Mouse (Mus musculus) testis, adult 2 months (tissue): ENCODE data around the gene Zcchc8. TPM values are rescaled to one million over a fixed set of nuclear protein-coding genes. Genes with fewer than 3 reads are reported as not detected.

Source experiments
- H3K27ac ChIP-seq: fragments of 200-500 bp; 2 replicates; pipeline ENCODE4 v1.5.1; 2012; ENCODE audit warnings: low read depth, low read length; ENCODE audit not compliant: control insufficient read depth, insufficient read depth
- H3K27me3 ChIP-seq: fragments of 200-500 bp; 2 replicates; pipeline ENCODE4 v1.6.1; 2012; ENCODE audit warnings: mild to moderate bottlenecking, low read length, moderate library complexity; ENCODE audit not compliant: control insufficient read depth, insufficient read depth
- H3K36me3 ChIP-seq: fragments of 200-500 bp; 2 replicates; pipeline ENCODE4 v1.6.1; 2012; ENCODE audit warnings: mild to moderate bottlenecking, low read length; ENCODE audit not compliant: control insufficient read depth, insufficient read depth
- H3K4me1 ChIP-seq: fragments of 200-500 bp; 2 replicates; pipeline ENCODE4 v1.6.1; 2012; ENCODE audit warnings: low read length; ENCODE audit not compliant: control insufficient read depth, insufficient read depth
- H3K4me3 ChIP-seq: fragments of 200-500 bp; 2 replicates; pipeline ENCODE4 v1.5.1; 2012; ENCODE audit warnings: low read depth, mild to moderate bottlenecking, low read length, moderate library complexity, mixed read lengths; ENCODE audit not compliant: control insufficient read depth
- CTCF ChIP-seq: fragments of 200-500 bp; IDR thresholded peaks from 2 replicates; pipeline ENCODE4 v1.5.1; 2012; ENCODE audit warnings: low read depth, mild to moderate bottlenecking, inconsistent platforms, low read length, moderate library complexity; ENCODE audit not compliant: control insufficient read depth, insufficient read depth, insufficient replicate concordance
- POLR2A ChIP-seq: fragments of 200-500 bp; IDR thresholded peaks from 2 replicates; pipeline ENCODE4 v1.6.1; 2012; ENCODE audit warnings: low read depth, mild to moderate bottlenecking, inconsistent platforms, low read length, moderate library complexity; ENCODE audit not compliant: control insufficient read depth
- polyA plus RNA-seq: library from polyadenylated mRNA; depleted of rRNA; stranded (reverse); fragments of >200 nt; gene quantifications from 2 replicates; pipeline ENCODE4 v1.2.3, GENCODE M21; 2012

Gene Zcchc8
- polyA plus RNA-seq, 1 experiment: 49.2 TPM

DNA sequence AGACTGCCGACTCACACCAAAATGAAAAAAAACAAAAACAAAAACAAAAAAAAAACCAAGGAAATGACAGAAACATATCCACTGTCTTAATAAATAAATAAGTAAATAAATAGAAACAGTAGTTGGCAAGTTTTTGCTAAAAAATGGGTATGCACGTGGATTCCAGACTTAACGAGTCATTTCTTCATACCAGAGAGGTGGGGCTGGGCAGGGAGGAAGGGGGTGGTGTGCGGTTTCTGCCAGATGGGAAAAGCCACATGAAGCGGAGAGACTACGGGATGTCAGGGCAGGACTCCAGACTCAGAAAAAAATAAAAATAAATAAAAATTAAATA is 37.9 kb downstream of the Zcchc8 start:
- Histone ChIP-seq H3K27me3 (no peaks in the 10 kb centered on the region), H3K4me1 (peaks cover 8% of the 10 kb centered on the region), H3K27ac (no peak overlapping the region), H3K4me3 (no peak overlapping the region), H3K36me3 (no peaks in the 10 kb centered on the region)
- TF ChIP-seq CTCF (no peak), POLR2A (no peak)

DNA sequence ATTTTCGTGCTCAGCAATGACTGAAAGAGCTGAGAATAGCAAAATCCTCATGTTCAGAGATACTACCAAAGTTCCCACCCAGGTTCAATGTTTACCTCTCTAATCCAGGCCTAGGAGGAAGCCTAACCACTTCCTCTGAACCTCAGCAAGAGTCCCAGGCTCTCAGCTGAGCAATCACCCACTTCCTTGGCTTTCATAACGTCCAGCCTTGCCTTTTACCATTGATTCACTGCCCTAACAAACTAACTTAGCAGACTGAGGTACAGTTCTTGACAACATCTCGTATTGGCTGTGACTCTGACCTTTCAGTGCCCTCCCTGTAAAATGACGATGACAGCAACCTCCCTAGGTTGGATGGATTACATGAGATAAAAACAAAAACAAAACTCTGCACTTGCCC is 38.5 kb downstream of the Zcchc8 start:
- no peak overlapping the region for H3K4me3 ChIP-seq

GRCm38 (mm10) chr5:123679546-123680263 is 41.2 kb downstream of the Zcchc8 start:
- no peak for TF ChIP-seq POLR2A
- TF ChIP-seq CTCF: no peak
- Histone ChIP-seq H3K27me3 (no peaks in the 10 kb centered on the region), H3K4me1 (peaks cover 5% of the 10 kb centered on the region), H3K4me3 (no peak overlapping the region), H3K27ac (no peak overlapping the region), H3K36me3 (no peaks in the 10 kb centered on the region)

More for the DNA sequence above, 38.5 kb downstream of the Zcchc8 start:
- no peak overlapping the region for H3K27ac ChIP-seq
- H3K27me3 ChIP-seq: no peaks in the 10 kb centered on the region
- H3K36me3 ChIP-seq: no peaks in the 10 kb centered on the region
- peaks cover 8% of the 10 kb centered on the region for H3K4me1 ChIP-seq
- no peak for TF ChIP-seq POLR2A
- TF ChIP-seq CTCF: no peak

GRCm38 (mm10) chr5:123679106-123679505 is 41.8 kb downstream of the Zcchc8 start:
- Histone ChIP-seq H3K36me3 (no peaks in the 10 kb centered on the region), H3K27ac (no peak overlapping the region), H3K4me1 (peaks cover 4% of the 10 kb centered on the region; the same call in 1 of the 2 replicates), H3K4me3 (no peak overlapping the region), H3K27me3 (no peaks in the 10 kb centered on the region)
- no peak for TF ChIP-seq POLR2A

DNA sequence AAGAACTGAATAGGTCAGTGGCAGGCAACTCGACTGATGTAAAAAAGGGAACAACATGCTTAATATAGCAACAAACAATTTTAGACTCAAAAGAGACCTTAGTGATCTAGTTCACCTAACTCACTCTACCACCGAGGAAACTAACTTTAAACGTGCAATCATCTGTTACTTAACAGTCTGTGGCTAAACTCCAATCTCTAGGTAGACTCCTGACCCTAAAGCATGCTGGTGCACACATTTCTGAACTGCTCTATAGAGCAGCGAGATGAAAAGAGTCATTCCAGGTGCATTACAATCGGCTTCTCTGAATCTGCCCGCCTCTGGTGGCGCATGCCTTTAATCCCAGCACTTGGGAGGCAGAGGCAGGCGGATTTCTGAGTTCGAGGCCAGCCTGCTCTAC is 45.2 kb downstream of the Zcchc8 start:
- no peak for TF ChIP-seq POLR2A
- no peak for TF ChIP-seq CTCF
- Histone ChIP-seq H3K27ac (0 out of 2 replicates have a peak overlapping the region, but pooled peaks have one; percentile 29), H3K27me3 (no peaks in the 10 kb centered on the region), H3K4me1 (peaks cover 5% of the 10 kb centered on the region), H3K4me3 (no peak overlapping the region), H3K36me3 (no peaks in the 10 kb centered on the region)

GRCm38 (mm10) chr5:123675221-123675620 is 45.7 kb downstream of the Zcchc8 start:
- H3K4me1 ChIP-seq: peaks cover 5% of the 10 kb centered on the region
- no peak for TF ChIP-seq POLR2A
- TF ChIP-seq CTCF: no peak
- no peaks in the 10 kb centered on the region for H3K36me3 ChIP-seq
- no peak overlapping the region for H3K4me3 ChIP-seq
- H3K27me3 ChIP-seq: no peaks in the 10 kb centered on the region
- no peak overlapping the region for H3K27ac ChIP-seq

DNA sequence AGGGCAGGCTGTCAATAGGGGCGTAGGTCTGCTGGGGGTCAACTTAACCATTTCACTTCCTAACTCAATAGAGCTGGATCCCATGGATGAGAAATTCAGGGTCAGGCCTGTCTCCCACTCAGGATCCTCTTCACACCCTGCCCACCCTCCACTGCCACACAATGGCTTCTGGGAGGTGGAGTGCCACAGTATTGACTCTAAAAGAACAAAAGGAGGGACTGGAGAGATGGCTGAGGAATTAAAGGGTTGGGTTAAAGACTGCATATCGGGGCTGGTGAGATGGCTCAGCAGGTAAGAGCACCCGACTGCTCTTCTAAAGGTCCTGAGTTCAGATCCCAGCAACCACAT is 49.5 kb downstream of the Zcchc8 start:
- H3K27me3 ChIP-seq: no peaks in the 10 kb centered on the region

More for the DNA sequence above, 49.5 kb downstream of the Zcchc8 start:
- peaks cover 6% of the 10 kb centered on the region for H3K4me1 ChIP-seq
- no peak overlapping the region; the same call in 1 of the 2 replicates for H3K27ac ChIP-seq
- no peak for TF ChIP-seq POLR2A
- TF ChIP-seq CTCF: no peak
- no peak overlapping the region for H3K4me3 ChIP-seq
- H3K36me3 ChIP-seq: no peaks in the 10 kb centered on the region
